Mouse (Mus musculus) heart, embryonic 12.5 days (tissue): ENCODE measurements around the gene Ugt1a6a. TPM values are rescaled to one million over a fixed set of nuclear protein-coding genes. Genes with fewer than 3 reads are reported as not detected.
A peak's percentile ranks its signal among the peaks of the same experiment; 100 is the strongest.

ENCODE experiments used
- ATAC-seq: fragments of 200-750 bp; cut with Nextera tagmentation; 2 replicates; pipeline ENCODE4 v1.8.0; 2017; ENCODE audit warnings: moderate TSS enrichment, moderate library complexity; ENCODE audit not compliant: insufficient number of reproducible peaks, low FRiP score
- H3K27ac ChIP-seq: fragments of 300-500 bp; sonication (generic); 2 replicates; pipeline ENCODE4 v1.5.1; 2016; ENCODE audit warnings: mild to moderate bottlenecking, moderate library complexity; ENCODE audit not compliant: poor library complexity, severe bottlenecking
- H3K27me3 ChIP-seq: fragments of 300-500 bp; sonication (generic); replicated peaks from 2 replicates; pipeline ENCODE4 v1.6.1; 2016; ENCODE audit warnings: mild to moderate bottlenecking, moderate library complexity
- H3K36me3 ChIP-seq: fragments of 300-500 bp; sonication (generic); 2 replicates; pipeline ENCODE4 v1.6.1; 2016; ENCODE audit warnings: mild to moderate bottlenecking, moderate library complexity
- H3K4me1 ChIP-seq: fragments of 300-500 bp; sonication (generic); replicated peaks from 2 replicates; pipeline ENCODE4 v1.6.1; 2016; ENCODE audit warnings: mild to moderate bottlenecking
- H3K4me2 ChIP-seq: fragments of 300-500 bp; sonication (generic); 2 replicates; pipeline ENCODE4 v1.6.1; 2016; ENCODE audit warnings: mild to moderate bottlenecking, moderate library complexity
- H3K4me3 ChIP-seq: fragments of 300-500 bp; sonication (generic); 2 replicates; pipeline ENCODE4 v1.5.1; 2016; ENCODE audit warnings: mild to moderate bottlenecking
- H3K9ac ChIP-seq: fragments of 300-500 bp; sonication (generic); 2 replicates; pipeline ENCODE4 v1.6.1; 2016; ENCODE audit warnings: mild to moderate bottlenecking, moderate library complexity
- H3K9me3 ChIP-seq: fragments of 300-500 bp; sonication (generic); replicated peaks from 2 replicates; pipeline ENCODE4 v1.6.1; 2016; ENCODE audit warnings: mild to moderate bottlenecking, moderate library complexity
- WGBS: fragments of 180-500 bp; shearing (Covaris S2); methylation state at CpG from one replicate; pipeline ENCODE4 v1.1.7; 2016; 5-methylcytosine and 5-hydroxymethylcytosine counted together
- polyA plus RNA-seq: library from polyadenylated mRNA; unstranded; fragments of >200 nt; fragmentation: Nextera tagmentation; extraction: Ambion mirVana; gene quantifications from 2 replicates; pipeline ENCODE4 v1.2.1, GENCODE M21; 2016

Ugt1a6a gene
- polyA plus RNA-seq, 1 experiment from 2014 or later: not detected

- Histone ChIP-seq H3K27ac (no peak overlapping the region), H3K27me3 (no peaks in the 10 kb centered on the region), H3K4me2 (no peak overlapping the region), H3K36me3 (peaks cover 4% of the 10 kb centered on the region), H3K4me3 (no peak overlapping the region), H3K4me1 (peaks cover 8% of the 10 kb centered on the region), H3K9ac (no peak overlapping the region), H3K9me3 (peaks cover 77% of the 10 kb centered on the region)
- ATAC-seq: no peak
- WGBS: 79% methylated on average over 12 of the region's 12 CpGs
Observed at GRCm38 (mm10) chr1:88254793-88255465, 120.3 kb downstream of the Ugt1a6a start.

GRCm38 (mm10) chr1:88255466-88255857, 120.9 kb downstream of the Ugt1a6a start:
- Histone ChIP-seq H3K27ac (no peak overlapping the region), H3K4me3 (no peak overlapping the region), H3K9me3 (peaks cover 75% of the 10 kb centered on the region), H3K9ac (no peak overlapping the region), H3K4me2 (no peak overlapping the region), H3K36me3 (peaks cover 10% of the 10 kb centered on the region), H3K27me3 (no peaks in the 10 kb centered on the region), H3K4me1 (peaks cover 11% of the 10 kb centered on the region)
- WGBS: 57% methylated on average over 2 of the region's 2 CpGs
- no peak for ATAC-seq

- Histone ChIP-seq H3K36me3 (peaks cover 17% of the 10 kb centered on the region), H3K9ac (no peak overlapping the region), H3K9me3 (peaks cover 68% of the 10 kb centered on the region), H3K4me3 (no peak overlapping the region), H3K4me2 (no peak overlapping the region), H3K27me3 (no peaks in the 10 kb centered on the region), H3K27ac (no peak overlapping the region), H3K4me1 (peaks cover 11% of the 10 kb centered on the region)
- WGBS: 75% methylated on average over 13 of the region's 13 CpGs
- ATAC-seq: no peak
Observed at GRCm38 (mm10) chr1:88255989-88256754, 121.6 kb downstream of the Ugt1a6a start.

- no peak for ATAC-seq
- WGBS: 72% methylated on average over 10 of the region's 10 CpGs
- H3K36me3 ChIP-seq: peaks cover 26% of the 10 kb centered on the region
- H3K9me3 ChIP-seq: peaks cover 62% of the 10 kb centered on the region
- H3K27ac ChIP-seq: no peak overlapping the region
- no peak overlapping the region for H3K4me3 ChIP-seq
- H3K4me1 ChIP-seq: peaks cover 15% of the 10 kb centered on the region
- no peaks in the 10 kb centered on the region for H3K27me3 ChIP-seq
- H3K4me2 ChIP-seq: no peak overlapping the region
- no peak overlapping the region for H3K9ac ChIP-seq
Observed at GRCm38 (mm10) chr1:88256886-88257663, 122.5 kb downstream of the Ugt1a6a start.

- Histone ChIP-seq H3K36me3 (peaks cover 32% of the 10 kb centered on the region), H3K4me1 (peaks cover 20% of the 10 kb centered on the region), H3K9me3 (peaks cover 56% of the 10 kb centered on the region), H3K27ac (no peak overlapping the region), H3K27me3 (no peaks in the 10 kb centered on the region), H3K9ac (no peak overlapping the region), H3K4me2 (no peak overlapping the region), H3K4me3 (no peak overlapping the region)
- ATAC-seq: no peak
- whole genome bisulfite sequencing: 74% methylated on average over 6 of the region's 6 CpGs
Observed at GRCm38 (mm10) chr1:88257681-88258080, 123.1 kb downstream of the Ugt1a6a start.

GRCm38 (mm10) chr1:88258361-88258760, 123.8 kb downstream of the Ugt1a6a start:
- no peak overlapping the region for H3K4me2 ChIP-seq
- peaks cover 39% of the 10 kb centered on the region for H3K36me3 ChIP-seq
- no peak overlapping the region for H3K9ac ChIP-seq
- H3K4me3 ChIP-seq: no peak overlapping the region
- WGBS: 68% methylated on average over 6 of the region's 6 CpGs
- H3K27ac ChIP-seq: no peak overlapping the region
- H3K9me3 ChIP-seq: peaks cover 49% of the 10 kb centered on the region
- peaks cover 24% of the 10 kb centered on the region for H3K4me1 ChIP-seq
- H3K27me3 ChIP-seq: no peaks in the 10 kb centered on the region
- no peak for ATAC-seq

GRCm38 (mm10) chr1:88258881-88259642, 124.5 kb downstream of the Ugt1a6a start:
- Histone ChIP-seq H3K36me3 (peaks cover 46% of the 10 kb centered on the region), H3K4me1 (peaks cover 24% of the 10 kb centered on the region), H3K27me3 (no peaks in the 10 kb centered on the region), H3K27ac (no peak overlapping the region), H3K4me2 (no peak overlapping the region), H3K9ac (0 out of 2 replicates have a peak overlapping the region, but pooled peaks have one; percentile 0), H3K4me3 (no peak overlapping the region), H3K9me3 (peaks cover 43% of the 10 kb centered on the region)
- WGBS: 63% methylated on average over 8 of the region's 8 CpGs
- ATAC-seq: 0 out of 2 replicates have a peak, but pooled peaks have one; percentile 0

- no peak overlapping the region for H3K9ac ChIP-seq
- peaks cover 51% of the 10 kb centered on the region for H3K36me3 ChIP-seq
- WGBS: 73% methylated on average over 4 of the region's 4 CpGs
- ATAC-seq: 0 out of 2 replicates have a peak, but pooled peaks have one; percentile 2
- H3K4me3 ChIP-seq: no peak overlapping the region
- peaks cover 26% of the 10 kb centered on the region for H3K4me1 ChIP-seq
- no peak overlapping the region for H3K4me2 ChIP-seq
- H3K27ac ChIP-seq: no peak overlapping the region
- H3K9me3 ChIP-seq: peaks cover 41% of the 10 kb centered on the region
- H3K27me3 ChIP-seq: no peaks in the 10 kb centered on the region
Observed at GRCm38 (mm10) chr1:88259643-88260024, 125.0 kb downstream of the Ugt1a6a start.

- 78% methylated on average over 6 of the region's 6 CpGs for WGBS
- Histone ChIP-seq H3K27me3 (no peaks in the 10 kb centered on the region), H3K36me3 (peaks cover 56% of the 10 kb centered on the region), H3K4me3 (no peak overlapping the region), H3K4me2 (no peak overlapping the region), H3K9ac (no peak overlapping the region), H3K4me1 (peaks cover 31% of the 10 kb centered on the region), H3K27ac (no peak overlapping the region), H3K9me3 (peaks cover 36% of the 10 kb centered on the region)
- peak; percentile 1; the same call in 1 of the 2 replicates for ATAC-seq
Observed at GRCm38 (mm10) chr1:88260114-88260513, 125.5 kb downstream of the Ugt1a6a start.

GRCm38 (mm10) chr1:88260604-88261377, 126.2 kb downstream of the Ugt1a6a start:
- no peaks in the 10 kb centered on the region for H3K27me3 ChIP-seq
- H3K36me3 ChIP-seq: peaks cover 63% of the 10 kb centered on the region
- no peak overlapping the region for H3K9ac ChIP-seq
- H3K9me3 ChIP-seq: peaks cover 29% of the 10 kb centered on the region
- ATAC-seq: no peak
- no peak overlapping the region for H3K4me2 ChIP-seq
- no peak overlapping the region for H3K27ac ChIP-seq
- peaks cover 35% of the 10 kb centered on the region for H3K4me1 ChIP-seq
- no peak overlapping the region for H3K4me3 ChIP-seq
- 81% methylated on average over 10 of the region's 10 CpGs for WGBS
